Mouse (Mus musculus) liver, embryonic 14.5 days (tissue): ENCODE measurements around the gene Uggt2.

Experiments
- CTCF ChIP-seq: IDR thresholded peaks from 2 replicates; pipeline ENCODE4 v1.5.1; 2016; ENCODE audit warnings: antibody characterized with exemption, low read depth, control low read depth
- EP300 ChIP-seq: IDR thresholded peaks from 2 replicates; pipeline ENCODE4 v1.6.1; 2016; ENCODE audit warnings: antibody characterized with exemption, low read depth

- TF ChIP-seq CTCF (no peak), EP300 (no peak)
Observed at GRCm38 (mm10) chr14:119109776-119110218, 10.6 kb upstream of the Uggt2 start.
